Mouse (Mus musculus) neutrophil, adult 5-6 weeks (primary cell): ENCODE data around the gene Cpox. TPM values are rescaled to one million over a fixed set of nuclear protein-coding genes. Genes with fewer than 3 reads are reported as not detected.

Experiments
- ATAC-seq: fragments of 151-379, 151-347 bp; 2 replicates; pipeline ENCODE4 v1.8.0; 2017; ENCODE audit warnings: mild to moderate bottlenecking, moderate TSS enrichment; ENCODE audit not compliant: insufficient number of reproducible peaks, poor library complexity, low FRiP score, severe bottlenecking; ENCODE audit errors: extremely low read depth
- total RNA-seq: library from RNA; stranded (forward); fragments of 200-1000 nt; gene quantifications from 2 replicates; pipeline ENCODE4 v1.2.3, GENCODE M21; 2017

The Cpox gene
- total RNA-seq, 1 experiment from 2014 or later, result 14.4 TPM

DNA sequence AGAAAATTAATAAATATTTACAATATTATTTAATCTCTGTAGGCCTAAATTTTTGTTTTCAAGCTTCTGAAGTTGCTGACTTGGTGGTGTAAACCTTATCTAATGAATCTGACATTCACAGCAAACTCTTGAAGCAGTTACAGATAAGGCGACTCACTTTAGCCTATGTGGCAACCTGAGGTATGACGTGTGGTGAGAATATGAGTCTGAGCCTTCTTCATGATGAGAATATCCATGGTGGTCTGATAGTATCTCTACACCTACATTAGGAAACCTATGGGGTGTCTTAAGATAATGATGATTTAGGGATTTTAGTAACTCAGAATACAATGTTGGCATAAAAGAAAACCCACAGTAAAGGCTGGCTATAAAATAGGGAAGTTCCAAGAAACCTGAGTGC lies 52.2 kb downstream of the Cpox start:
- ATAC-seq, result no peak

DNA sequence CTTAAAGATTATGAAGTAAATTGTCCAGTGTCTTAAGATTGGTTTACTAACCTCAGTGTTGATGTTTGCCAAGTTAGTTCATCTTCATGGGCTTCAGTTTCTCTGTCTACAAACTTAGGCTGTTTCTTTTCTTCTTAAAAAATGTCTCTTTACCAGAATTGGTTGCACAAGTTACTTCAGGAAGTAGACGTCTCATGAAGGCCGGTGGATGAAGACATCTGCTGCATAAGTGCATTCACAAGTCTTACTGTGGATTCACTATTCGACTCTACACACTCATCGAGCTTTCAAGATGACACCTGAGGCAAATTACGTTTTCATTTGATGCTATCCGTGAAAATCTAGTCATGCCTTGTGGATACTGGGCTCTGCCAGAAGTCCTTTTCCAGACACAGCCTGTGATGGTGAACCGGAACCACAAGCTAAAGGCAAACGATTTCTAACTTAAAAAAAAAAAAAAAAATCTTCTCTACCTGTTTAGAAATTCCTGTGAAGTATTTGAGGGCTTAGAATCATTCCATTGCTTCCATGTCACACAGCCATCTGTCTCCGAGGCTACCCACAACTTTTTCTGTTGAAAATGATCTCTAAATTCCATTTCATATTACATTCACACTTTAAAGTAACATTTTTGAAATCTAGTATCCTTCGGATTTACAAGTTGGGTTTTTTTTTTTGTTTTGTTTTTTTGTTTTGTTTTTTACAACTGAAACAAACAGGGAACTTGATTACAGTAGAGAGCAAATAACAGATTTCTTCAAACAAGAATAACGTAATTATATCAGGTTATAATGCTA lies 56.8 kb downstream of the Cpox start:
- ATAC-seq, result no peak

DNA sequence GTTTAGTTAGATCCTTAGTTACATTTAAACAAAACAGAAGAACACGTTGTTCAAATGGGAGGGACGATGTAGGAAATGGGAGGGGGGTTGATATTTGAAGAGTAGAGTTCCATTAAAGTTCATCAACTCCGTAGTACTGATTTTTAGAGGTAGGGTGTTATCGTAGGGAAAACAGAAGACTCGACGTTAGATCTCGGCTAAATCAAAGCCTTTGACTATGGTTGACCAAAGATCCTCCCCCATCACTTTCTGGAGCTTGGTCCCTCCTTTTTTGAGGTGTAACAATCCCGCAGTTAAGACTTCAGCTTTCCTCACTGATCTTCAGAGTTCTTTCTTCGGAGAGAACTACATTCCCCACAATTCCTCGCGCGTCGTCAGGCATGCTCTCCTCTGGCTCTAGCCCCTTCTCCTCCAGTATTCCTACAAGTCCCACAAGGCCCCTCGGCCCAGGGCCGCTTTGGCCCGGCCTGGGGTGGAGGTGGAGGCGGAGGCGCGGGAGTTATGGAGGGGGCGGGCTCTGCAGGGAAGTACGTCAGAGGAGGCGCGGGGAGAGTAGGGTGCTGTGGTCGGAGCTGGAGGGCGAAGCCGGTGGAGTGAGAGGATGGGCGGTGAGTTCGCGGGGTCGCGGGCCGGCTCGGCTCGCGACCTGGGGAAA lies 57.5 kb downstream of the Cpox start, which contains the start of gene Cldnd1:
Gene Cldnd1, plus strand, starts transcription at position 434 of the 655 bp plus-strand sequence.
- peak; percentile 100 for ATAC-seq

DNA sequence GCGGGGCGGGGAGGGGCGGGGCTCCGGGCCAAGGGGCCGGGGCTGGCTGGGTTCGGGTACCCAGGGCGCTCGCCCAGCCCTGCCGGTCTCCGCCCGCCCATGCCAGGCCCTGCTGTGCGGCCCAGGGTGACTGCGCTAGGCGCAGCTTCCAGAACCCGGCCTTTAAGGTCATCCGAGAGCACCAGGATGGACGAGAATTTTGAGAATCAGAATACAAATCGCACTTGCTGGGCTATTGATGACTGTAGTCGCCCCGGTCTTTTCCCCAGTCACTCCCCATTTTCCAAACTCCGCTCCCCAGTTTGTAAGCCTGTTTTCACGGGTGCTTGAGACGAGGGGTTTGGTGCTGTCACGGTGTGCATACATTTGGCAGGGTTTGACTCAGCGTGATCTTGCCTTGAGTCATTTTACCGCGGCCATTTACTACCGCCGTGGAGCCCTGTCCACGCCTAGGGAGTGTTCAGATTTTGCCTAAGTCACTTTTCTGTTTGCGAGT lies 58.1 kb downstream of the Cpox start:
- ATAC-seq, result no peak

DNA sequence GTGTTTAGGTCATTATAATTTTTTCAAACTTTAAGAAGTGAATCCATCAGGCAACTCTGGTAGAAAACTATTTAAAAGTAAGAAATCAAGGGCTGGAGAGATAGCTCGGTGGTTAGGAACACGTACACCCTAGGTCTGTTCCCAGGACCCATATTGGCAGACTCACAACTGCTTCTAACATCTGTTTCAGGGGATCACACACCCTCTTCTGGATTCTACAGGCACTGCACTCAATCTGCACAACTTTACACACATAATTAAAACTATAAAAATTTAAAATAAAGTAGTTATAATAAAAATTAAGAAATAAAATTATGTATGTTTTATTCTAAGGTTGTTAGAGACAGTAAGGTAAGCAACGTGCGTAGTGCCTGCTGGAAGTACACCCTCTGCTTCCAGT lies 68.1 kb downstream of the Cpox start:
- no peak for ATAC-seq

DNA sequence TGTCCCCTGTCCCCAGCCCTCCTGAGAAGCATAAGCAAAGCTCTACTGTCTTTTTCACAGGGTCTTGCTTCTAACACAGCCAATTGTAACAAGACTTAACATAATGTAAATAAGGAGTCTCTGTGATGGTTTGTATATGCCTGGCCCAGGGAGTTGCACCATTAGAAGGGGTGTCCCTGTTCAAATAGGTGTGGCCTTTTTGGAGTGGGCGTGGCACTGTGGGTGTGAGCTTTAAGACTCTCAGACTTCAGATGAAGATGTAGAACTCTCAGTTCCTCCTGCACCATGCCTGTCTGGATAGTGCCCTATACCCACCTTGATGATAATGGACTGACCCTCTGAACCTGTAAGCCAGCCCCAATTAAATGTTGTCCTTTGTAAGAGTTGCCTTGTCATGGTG lies 68.7 kb downstream of the Cpox start:
- no peak for ATAC-seq

DNA sequence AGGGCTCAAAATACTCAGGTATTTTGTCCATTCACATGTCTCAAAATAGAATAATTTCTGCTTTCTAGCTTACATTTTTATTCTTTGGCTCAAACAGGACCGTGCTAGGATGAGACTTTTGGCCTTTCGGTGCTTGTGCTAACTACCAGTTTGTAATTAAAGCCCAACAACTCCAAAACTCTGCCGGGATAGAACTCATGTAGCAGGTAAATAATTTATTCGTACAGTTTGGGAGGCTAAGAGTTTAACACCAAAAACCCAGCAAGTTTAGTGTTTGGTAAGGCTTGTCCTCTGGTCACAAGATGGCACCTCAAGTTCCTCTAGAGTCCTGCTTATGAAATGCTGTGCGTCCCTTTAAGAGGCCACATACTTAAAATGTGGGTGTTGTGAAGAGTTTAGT lies 70.7 kb downstream of the Cpox start:
- no peak for ATAC-seq

DNA sequence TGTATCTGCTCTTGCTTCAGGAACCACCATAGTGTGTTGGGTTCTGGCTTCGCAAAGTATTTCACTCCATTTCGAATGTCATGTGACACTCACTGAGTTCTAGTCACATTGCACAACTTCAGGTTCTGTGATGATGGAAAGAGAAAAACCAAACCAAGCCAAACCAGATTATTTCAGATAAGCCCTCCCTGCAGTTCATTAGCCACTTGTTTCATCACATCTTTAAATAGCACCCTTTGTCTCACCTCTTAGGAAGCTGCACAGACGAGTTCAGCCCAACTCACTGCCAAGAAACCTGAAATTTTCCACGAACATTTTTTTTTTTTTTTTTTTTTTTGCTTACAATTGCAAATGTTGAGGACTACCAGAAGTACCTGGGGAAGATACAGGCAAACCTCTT lies 76.6 kb downstream of the Cpox start:
- no peak for ATAC-seq

DNA sequence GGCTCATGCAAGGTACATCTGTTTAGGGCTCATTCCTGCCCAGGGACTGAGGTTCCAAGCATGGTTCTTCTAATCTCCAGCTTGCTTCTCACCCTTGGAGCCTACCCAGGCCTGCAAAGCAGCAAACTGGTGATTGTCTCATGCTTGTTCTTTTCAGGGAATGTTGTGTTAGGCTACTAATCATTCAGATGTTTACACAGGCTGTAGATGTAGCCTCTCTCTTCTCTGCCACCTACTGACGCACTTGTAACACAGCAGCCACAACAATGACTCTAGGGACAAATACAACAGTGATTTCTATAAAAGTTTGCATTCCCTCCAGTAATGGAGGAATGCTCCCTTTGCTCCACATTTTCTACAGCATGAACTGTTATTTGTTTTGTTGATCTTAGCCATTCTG lies 81.2 kb downstream of the Cpox start:
- peak; percentile 48; the same call in 1 of the 2 replicates for ATAC-seq

DNA sequence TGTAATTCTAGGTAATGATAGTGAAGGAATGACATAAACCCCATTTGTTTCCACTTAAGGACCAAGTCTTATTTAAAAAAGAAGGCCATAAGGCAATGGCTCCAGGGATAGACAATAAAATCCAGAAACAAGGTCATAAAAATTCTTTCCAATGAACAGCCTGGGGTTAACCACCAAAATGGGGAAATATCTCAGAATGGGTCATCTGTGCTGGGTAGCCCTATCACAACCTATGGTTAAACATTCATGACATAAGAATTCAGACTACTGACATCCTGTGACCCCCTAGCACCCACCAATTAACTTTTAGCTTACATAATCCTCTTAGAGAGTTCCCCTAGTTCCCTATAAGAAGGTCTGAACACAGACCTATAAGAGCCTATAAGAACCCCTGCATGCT lies 86.1 kb downstream of the Cpox start:
- no peak for ATAC-seq

DNA sequence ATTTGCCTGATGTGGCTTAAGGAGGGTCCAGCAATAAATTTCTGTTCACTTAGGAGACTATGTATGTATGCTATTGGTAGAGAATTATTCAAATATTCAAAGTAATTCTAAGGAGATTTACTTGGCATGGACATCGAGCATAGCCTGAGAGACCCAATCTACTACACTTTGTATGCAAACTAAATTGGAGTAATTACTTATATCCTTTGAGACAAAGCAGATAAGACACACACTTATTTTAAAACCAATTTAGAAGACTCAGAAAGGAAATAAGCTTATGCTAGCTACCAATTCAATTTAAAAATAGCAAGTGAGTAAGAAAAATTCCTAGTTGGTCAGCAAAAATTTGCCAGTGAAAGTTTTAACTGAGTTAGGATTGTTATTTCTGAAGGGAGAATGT lies 93.0 kb downstream of the Cpox start, which contains the start of gene Olfr172:
Gene Olfr172, minus strand, starts transcription at position 101 of the 400 bp plus-strand sequence.
- ATAC-seq, result no peak

Other genes with a start within 250 kb of the Cpox start
- gene St3gal6, start 146.0 kb upstream of the Cpox start, total RNA-seq, result 190 and 210 TPM in 2 replicates
- gene Gm813, start 53.3 kb upstream of the Cpox start, total RNA-seq, result not detected in 2 replicates
- not detected in 2 replicates for gene E330017A01Rik, start 31.6 kb upstream of the Cpox start, total RNA-seq
- gene Gpr15, start 48.8 kb downstream of the Cpox start, total RNA-seq, result 0.23 and 0.86 TPM in 2 replicates
- gene Cldnd1, start 57.6 kb downstream of the Cpox start, total RNA-seq, result 29.8 and 30.6 TPM in 2 replicates
- not detected in 2 replicates for gene Olfr172, start 92.9 kb downstream of the Cpox start, total RNA-seq
- not detected in 2 replicates for gene Olfr173, start 130.0 kb downstream of the Cpox start, total RNA-seq
- gene Olfr175-ps1, start 156.5 kb downstream of the Cpox start, total RNA-seq, result not detected in 2 replicates
- gene Olfr177, start 204.5 kb downstream of the Cpox start, total RNA-seq, result 0.25 TPM in 1 of 2 replicates, not detected in the other
- not detected in 2 replicates for gene Olfr178, start 221.8 kb downstream of the Cpox start, total RNA-seq